Mouse (Mus musculus) heart, embryonic 14.5 days (tissue): ENCODE results near the gene Dsel. TPM values are rescaled to one million over a fixed set of nuclear protein-coding genes. Genes with fewer than 3 reads are reported as not detected.

Experiments used
- ATAC-seq: fragments of 200-750 bp; cut with Nextera tagmentation; 2 replicates; pipeline ENCODE4 v1.8.0; 2017; ENCODE audit warnings: low read depth, moderate TSS enrichment; ENCODE audit not compliant: insufficient number of reproducible peaks, insufficient read depth, low FRiP score
- H3K27ac ChIP-seq, 2 experiments: fragments of 200-500 bp in 1 of 2; fragments of 300-500 bp in 1 of 2; sonication (generic) in 1 of 2; replicated peaks in 1 of 2; 2 replicates each; pipeline ENCODE4 v1.5.1; 2012 to 2014; ENCODE audit warnings: low read depth in 2 of 2, low read length in 2 of 2, control low read depth in 1 of 2, mild to moderate bottlenecking in 1 of 2, mixed read lengths in 1 of 2; ENCODE audit not compliant: control insufficient read depth in 1 of 2, insufficient read depth in 1 of 2
- H3K27me3 ChIP-seq: fragments of 300-500 bp; sonication (generic); 2 replicates; pipeline ENCODE4 v1.6.1; 2014; ENCODE audit warnings: mild to moderate bottlenecking, low read length, control low read depth; ENCODE audit not compliant: control insufficient read depth, insufficient read depth
- H3K36me3 ChIP-seq: fragments of 300-500 bp; sonication (generic); 2 replicates; pipeline ENCODE4 v1.6.1; 2014; ENCODE audit warnings: mild to moderate bottlenecking, control low read depth, low read length, mixed read lengths; ENCODE audit not compliant: control insufficient read depth, insufficient read depth
- H3K4me1 ChIP-seq, 2 experiments: fragments of 200-500 bp in 1 of 2; fragments of 300-500 bp in 1 of 2; sonication (generic) in 1 of 2; 2 replicates each; pipeline ENCODE4 v1.6.1; 2012 to 2014; ENCODE audit warnings: low read length in 2 of 2, control low read depth in 1 of 2, mixed read lengths in 1 of 2; ENCODE audit not compliant: control insufficient read depth in 2 of 2, insufficient read depth in 2 of 2
- H3K4me2 ChIP-seq: fragments of 300-500 bp; sonication (generic); 2 replicates; pipeline ENCODE4 v1.6.1; 2014; ENCODE audit warnings: mild to moderate bottlenecking, low read length
- H3K4me3 ChIP-seq, 2 experiments: fragments of 200-500 bp in 1 of 2; fragments of 300-500 bp in 1 of 2; sonication (generic) in 1 of 2; 2 replicates each; pipeline ENCODE4 v1.5.1; 2012 to 2014; ENCODE audit warnings: low read length in 2 of 2, mild to moderate bottlenecking in 2 of 2, control low read depth in 1 of 2, low read depth in 1 of 2, moderate library complexity in 1 of 2; ENCODE audit not compliant: control insufficient read depth in 1 of 2, insufficient read depth in 1 of 2
- H3K9ac ChIP-seq: fragments of 300-500 bp; sonication (generic); 2 replicates; pipeline ENCODE4 v1.6.1; 2014; ENCODE audit warnings: mild to moderate bottlenecking, low read length
- H3K9me3 ChIP-seq: fragments of 300-500 bp; sonication (generic); 2 replicates; pipeline ENCODE4 v1.6.1; 2016; ENCODE audit warnings: low read length, control low read depth; ENCODE audit not compliant: control insufficient read depth
- WGBS: fragments of 180-500 bp; shearing (Covaris S2); extraction: QIAGEN DNeasy Blood & Tissue Kit; methylation state at CpG from one replicate; pipeline ENCODE4 v1.1.7; 2014; 5-methylcytosine and 5-hydroxymethylcytosine counted together
- polyA plus RNA-seq: library from polyadenylated mRNA; unstranded; fragments of >200 nt; fragmentation: Nextera tagmentation; extraction: Ambion mirVana; gene quantifications from 2 replicates; pipeline ENCODE4 v1.2.1, GENCODE M21; 2014

Gene Dsel
- polyA plus RNA-seq, 1 experiment from 2014 or later = 8.0 TPM

- Histone ChIP-seq H3K27me3 (no peaks in the 10 kb centered on the region), H3K36me3 (no peaks in the 10 kb centered on the region), H3K9ac (no peak overlapping the region), H3K4me1 (no peaks in the 10 kb centered on the region), H3K9me3 (no peaks in the 10 kb centered on the region), H3K4me3 (no peak overlapping the region), H3K4me2 (no peak overlapping the region), H3K27ac (no peak overlapping the region)
- 86% methylated on average over 8 of the region's 8 CpGs for WGBS
- no peak for ATAC-seq
These were observed 12.3 kb downstream of the Dsel start for GRCm38 (mm10) chr1:111852439-111852838.

GRCm38 (mm10) chr1:111833583-111834225, 31.0 kb downstream of the Dsel start:
- Histone ChIP-seq H3K4me2 (no peak overlapping the region), H3K9me3 (no peaks in the 10 kb centered on the region), H3K4me1 (no peaks in the 10 kb centered on the region), H3K27me3 (no peaks in the 10 kb centered on the region), H3K9ac (no peak overlapping the region), H3K36me3 (no peaks in the 10 kb centered on the region), H3K27ac (no peak overlapping the region), H3K4me3 (no peak overlapping the region)
- WGBS = 64% methylated on average over 2 of the region's 2 CpGs
- ATAC-seq = no peak
